Mouse (Mus musculus): Measurements from ENCODE around the gene Slc37a3. TPM values are rescaled to one million over a fixed set of nuclear protein-coding genes. Genes with fewer than 3 reads are reported as not detected.
A peak's percentile ranks its signal among the peaks of the same experiment; 100 is the strongest.

The Slc37a3 gene
- polyA plus RNA-seq, 2 experiments: 42.8 to 62.6 TPM

GRCm38 (mm10) chr6:39286053-39286731 is 91.3 kb downstream of the Slc37a3 start:
- peaks cover 13% of the 10 kb centered on the region for H3K4me1 ChIP-seq (ENCODE audit: control insufficient read depth, insufficient read depth, low read length)
- no peak overlapping the region for H3K4me3 ChIP-seq (replicated peaks; ENCODE audit: low read length)
- no peak overlapping the region; the same call in 1 of the 2 replicates for H3K9ac ChIP-seq (ENCODE audit: low read depth, low read length, severe bottlenecking)
- H3K4me2 ChIP-seq (replicated peaks; ENCODE audit: low read depth, low read length, severe bottlenecking): no peak overlapping the region
- ATAC-seq (ENCODE audit: low FRiP score, low read depth) (peak; percentile 45; the same call in 1 of the 2 replicates), DNase-seq (ENCODE audit: low spot score) (peak; percentile 55)
- no peaks in the 10 kb centered on the region for H3K27me3 ChIP-seq (ENCODE audit: control insufficient read depth, insufficient read depth, low read length)
- H3K36me3 ChIP-seq (ENCODE audit: control insufficient read depth, insufficient read depth, low read length): no peaks in the 10 kb centered on the region
- peak overlapping the region; percentile 70 for H3K27ac ChIP-seq (replicated peaks; ENCODE audit: low read depth, low read length)
- TF ChIP-seq POLR2A (IDR thresholded peaks at IDR 0.05; ENCODE audit: borderline replicate concordance, extremely low read depth, insufficient read depth, insufficient read length): no peak
- WGBS: 11% methylated on average over 6 of the region's 9 CpGs
- H3K9me3 ChIP-seq (ENCODE audit: control insufficient read depth, low read length): no peaks in the 10 kb centered on the region

GRCm38 (mm10) chr6:39284836-39285235 is 92.6 kb downstream of the Slc37a3 start:
- Histone ChIP-seq H3K9me3 (ENCODE audit: control insufficient read depth, low read length) (no peaks in the 10 kb centered on the region), H3K4me3 (replicated peaks; ENCODE audit: low read length) (no peak overlapping the region), H3K4me1 (ENCODE audit: control insufficient read depth, insufficient read depth, low read length) (peaks cover 13% of the 10 kb centered on the region), H3K4me2 (replicated peaks; ENCODE audit: low read depth, low read length, severe bottlenecking) (no peak overlapping the region), H3K27ac (replicated peaks; ENCODE audit: low read depth, low read length) (no peak overlapping the region), H3K36me3 (ENCODE audit: control insufficient read depth, insufficient read depth, low read length) (no peaks in the 10 kb centered on the region), H3K27me3 (ENCODE audit: control insufficient read depth, insufficient read depth, low read length) (no peaks in the 10 kb centered on the region), H3K9ac (ENCODE audit: low read depth, low read length, severe bottlenecking) (no peak overlapping the region)
- ATAC-seq (ENCODE audit: low FRiP score, low read depth) (no peak), DNase-seq (ENCODE audit: low spot score) (no peak)
- no peak for TF ChIP-seq POLR2A (IDR thresholded peaks at IDR 0.05; ENCODE audit: borderline replicate concordance, extremely low read depth, insufficient read depth, insufficient read length)
- 61% methylated on average over 3 of the region's 3 CpGs for WGBS

Other genes starting within 250 kb of the Slc37a3 start
- gene Kdm7a, start 170.9 kb downstream of the Slc37a3 start, polyA plus RNA-seq (2012; rRNA removed): 6.3 and 6.8 TPM in 2 replicates
- gene Kdm7a, start 170.9 kb downstream of the Slc37a3 start, polyA plus RNA-seq (2014; fragmentation: Nextera tagmentation; extraction: Ambion mirVana): 6.4 and 7.5 TPM in 2 replicates
- 0.33 and 0.52 TPM in 2 replicates for gene Rab19, start 3.5 kb upstream of the Slc37a3 start, polyA plus RNA-seq (2012; rRNA removed)
- 0.75 and 1.3 TPM in 2 replicates for gene Rab19, start 3.5 kb upstream of the Slc37a3 start, polyA plus RNA-seq (2014; fragmentation: Nextera tagmentation; extraction: Ambion mirVana)
- gene Mkrn1, start 42.8 kb upstream of the Slc37a3 start, polyA plus RNA-seq (2012; rRNA removed): 30.9 and 31.2 TPM in 2 replicates
- gene Mkrn1, start 42.8 kb upstream of the Slc37a3 start, polyA plus RNA-seq (2014; fragmentation: Nextera tagmentation; extraction: Ambion mirVana): 61.8 and 66.6 TPM in 2 replicates
- 52.2 and 60.1 TPM in 2 replicates for gene Dennd2a, start 180.2 kb upstream of the Slc37a3 start, polyA plus RNA-seq (2012; rRNA removed)
- 28.3 and 31.6 TPM in 2 replicates for gene Dennd2a, start 180.2 kb upstream of the Slc37a3 start, polyA plus RNA-seq (2014; fragmentation: Nextera tagmentation; extraction: Ambion mirVana)
- 17.0 and 19.3 TPM in 2 replicates for gene Adck2, start 196.2 kb upstream of the Slc37a3 start, polyA plus RNA-seq (2012; rRNA removed)
- 38.4 and 41.1 TPM in 2 replicates for gene Adck2, start 196.2 kb upstream of the Slc37a3 start, polyA plus RNA-seq (2014; fragmentation: Nextera tagmentation; extraction: Ambion mirVana)
- 0.59 and 1.2 TPM in 2 replicates for gene Gm42420, start 208.1 kb upstream of the Slc37a3 start, polyA plus RNA-seq (2012; rRNA removed)
- gene Gm42420, start 208.1 kb upstream of the Slc37a3 start, polyA plus RNA-seq (2014; fragmentation: Nextera tagmentation; extraction: Ambion mirVana): 1.2 and 1.7 TPM in 2 replicates
- 148 and 234 TPM in 2 replicates for gene Ndufb2, start 214.9 kb upstream of the Slc37a3 start, polyA plus RNA-seq (2012; rRNA removed)
- gene Ndufb2, start 214.9 kb upstream of the Slc37a3 start, polyA plus RNA-seq (2014; fragmentation: Nextera tagmentation; extraction: Ambion mirVana): 347 and 358 TPM in 2 replicates